Mouse (Mus musculus) induced T-regulatory cell, adult 2 months (primary cell): ENCODE results near the gene Tbxas1.
A peak's percentile ranks its signal among the peaks of the same experiment; 100 is the strongest.

ENCODE experiments used
- DNase-seq: peaks from one replicate; pipeline ENCODE4 v3.0.0-alpha.2; 2012; ENCODE audit warnings: low read depth

Tbxas1 gene

DNA sequence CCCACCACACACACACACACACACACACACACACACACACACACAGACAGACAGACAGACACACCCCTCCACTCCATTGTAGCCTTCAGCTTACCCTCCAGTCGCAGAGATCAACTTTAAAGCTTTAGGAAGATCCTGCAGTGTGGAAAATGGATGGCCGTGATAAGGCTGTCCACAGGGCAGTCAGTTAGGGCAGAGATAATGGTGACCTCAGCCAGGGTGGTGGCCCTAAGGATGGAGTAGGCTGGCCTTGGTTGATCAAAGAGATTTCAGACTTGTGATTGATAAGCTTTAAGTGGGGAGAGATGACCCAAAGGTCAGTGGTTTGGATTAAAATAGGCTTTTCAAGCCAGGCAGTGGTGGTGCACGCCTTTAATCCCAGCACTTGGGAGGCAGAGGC, 120.6 kb downstream of the Tbxas1 start:
- DNase-seq: no peak

DNA sequence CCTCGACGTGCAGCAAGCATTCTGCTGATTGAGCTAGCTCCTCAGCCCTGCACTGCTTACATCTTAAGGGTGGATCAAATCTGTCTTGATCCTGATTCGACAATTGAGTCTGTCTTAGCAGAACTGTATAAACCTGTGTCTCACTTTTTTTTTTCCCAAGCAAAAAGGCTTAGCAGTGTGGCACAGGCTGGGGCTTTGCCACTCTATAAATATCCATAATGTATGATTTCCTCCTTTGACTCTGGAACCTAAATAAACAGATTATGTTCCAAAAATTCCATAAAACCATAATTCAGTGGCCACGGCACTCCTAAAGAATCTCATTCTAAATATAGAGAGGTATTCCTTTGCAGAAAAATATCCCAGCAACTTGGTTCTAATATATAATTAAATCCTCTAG, 122.6 kb downstream of the Tbxas1 start:
- no peak for DNase-seq

- DNase-seq: no peak
Observed at GRCm38 (mm10) chr6:39003126-39003525, 127.9 kb downstream of the Tbxas1 start.

GRCm38 (mm10) chr6:39004003-39004473, 128.8 kb downstream of the Tbxas1 start:
- no peak for DNase-seq

- no peak for DNase-seq
Observed at GRCm38 (mm10) chr6:39005267-39005944, 130.2 kb downstream of the Tbxas1 start.

DNA sequence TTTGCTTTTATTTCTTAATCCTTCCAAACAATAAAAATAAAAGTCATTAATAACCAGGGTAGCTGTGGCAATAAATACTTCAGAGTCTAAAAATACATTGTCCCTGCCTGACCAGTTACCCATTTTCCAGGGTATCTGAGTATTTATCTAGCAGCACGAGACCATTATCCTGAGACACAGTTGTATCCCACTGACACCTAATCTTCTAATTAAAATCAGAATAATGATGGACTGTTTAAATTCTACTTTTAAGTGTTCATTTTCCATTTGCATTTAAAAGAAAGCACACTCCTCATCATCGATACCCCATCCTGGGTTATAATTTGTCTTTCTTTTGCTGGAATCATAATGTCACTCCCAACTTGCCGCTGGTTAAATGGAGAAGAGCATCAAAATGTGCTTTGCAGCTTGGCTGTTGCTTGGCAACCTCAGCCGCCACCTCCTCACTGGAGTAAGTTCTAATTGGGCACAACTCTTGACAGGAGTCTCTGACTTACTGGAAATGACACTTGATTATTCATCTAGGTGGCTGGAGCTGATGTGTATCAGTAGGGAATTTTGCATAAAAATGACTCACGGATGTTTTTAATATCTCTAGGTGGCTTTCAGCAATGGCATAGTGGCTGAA, 130.9 kb downstream of the Tbxas1 start:
- DNase-seq: no peak

DNA sequence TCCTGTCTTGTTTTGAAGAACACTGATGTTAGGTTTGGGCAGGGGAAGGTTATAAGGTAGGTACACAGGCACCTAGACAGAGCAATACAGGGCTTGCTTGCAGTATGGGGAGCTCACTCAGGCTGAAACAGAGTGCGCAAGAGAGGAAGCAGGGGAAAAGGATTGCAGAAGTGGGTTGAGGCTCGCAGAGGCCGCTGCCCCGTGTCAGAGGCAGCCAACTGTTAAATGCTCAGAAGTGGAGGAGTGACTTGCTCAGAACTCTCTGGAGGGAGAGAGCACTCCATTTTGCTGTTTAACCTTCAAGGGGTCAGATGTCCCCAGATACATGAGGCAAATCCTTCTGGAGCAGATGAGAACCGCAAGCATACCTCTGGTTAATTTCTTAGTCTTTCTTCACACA, 132.0 kb downstream of the Tbxas1 start:
- DNase-seq: no peak

- no peak for DNase-seq
Observed at GRCm38 (mm10) chr6:39008116-39008515, 132.9 kb downstream of the Tbxas1 start.

DNA sequence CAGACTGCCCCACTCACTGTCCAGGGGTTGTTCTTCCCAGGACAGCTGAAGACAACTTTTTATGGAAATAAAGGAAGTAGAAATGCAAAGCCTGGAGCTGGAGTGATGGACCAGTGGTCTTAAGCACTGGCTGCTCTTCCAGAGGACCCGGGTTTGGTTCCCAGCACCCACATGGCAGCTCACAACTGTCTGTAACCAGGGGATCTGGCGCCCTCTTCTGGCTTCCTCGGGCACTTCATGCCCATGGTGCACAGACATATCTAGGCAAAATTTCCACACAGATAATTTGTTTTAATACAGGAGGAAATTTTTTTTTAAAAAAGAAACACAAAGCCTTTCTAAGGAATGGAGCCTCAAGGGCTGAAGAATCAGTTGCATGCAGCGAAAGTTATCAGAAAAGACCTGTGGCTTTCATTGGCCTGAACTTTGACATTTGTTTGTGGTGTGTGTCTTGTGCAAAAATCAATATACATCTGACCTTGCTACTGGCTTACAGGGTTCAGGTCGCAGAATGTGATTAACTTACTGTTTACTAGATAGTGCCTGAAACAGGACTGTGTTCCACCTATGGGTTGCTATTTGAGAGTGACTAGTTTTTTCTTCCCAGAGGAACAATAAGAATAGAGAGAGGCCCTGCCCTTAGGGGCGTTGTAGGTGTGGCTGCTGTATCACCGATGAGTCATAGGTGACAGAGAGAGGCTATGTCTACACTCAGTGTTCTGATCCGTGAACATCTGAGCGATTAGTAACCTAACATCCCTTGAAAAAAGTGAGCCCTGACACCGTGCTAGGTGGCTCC, 138.0 kb downstream of the Tbxas1 start:
- no peak for DNase-seq

DNA sequence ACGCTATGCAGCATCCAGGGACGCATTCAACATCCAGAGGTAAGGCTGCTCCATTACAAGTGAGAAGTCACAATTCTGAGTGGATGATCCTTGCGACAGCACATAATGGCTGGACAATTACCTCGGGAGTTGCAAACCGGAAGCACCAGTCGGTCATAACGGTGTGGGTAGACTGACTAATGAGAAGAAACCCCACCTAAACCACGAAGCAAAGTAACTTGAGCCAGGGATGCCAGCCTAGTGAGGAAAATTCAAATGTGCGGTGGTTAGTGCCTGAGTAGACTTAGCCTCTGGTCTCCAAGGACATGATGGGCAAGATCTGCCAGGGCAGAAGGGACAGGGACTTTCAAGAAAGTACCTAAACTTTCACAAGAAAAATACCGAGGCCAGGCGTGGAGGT, 142.7 kb downstream of the Tbxas1 start:
- DNase-seq: no peak

GRCm38 (mm10) chr6:39018805-39019204, 143.6 kb downstream of the Tbxas1 start:
- peak; percentile 29 for DNase-seq

DNA sequence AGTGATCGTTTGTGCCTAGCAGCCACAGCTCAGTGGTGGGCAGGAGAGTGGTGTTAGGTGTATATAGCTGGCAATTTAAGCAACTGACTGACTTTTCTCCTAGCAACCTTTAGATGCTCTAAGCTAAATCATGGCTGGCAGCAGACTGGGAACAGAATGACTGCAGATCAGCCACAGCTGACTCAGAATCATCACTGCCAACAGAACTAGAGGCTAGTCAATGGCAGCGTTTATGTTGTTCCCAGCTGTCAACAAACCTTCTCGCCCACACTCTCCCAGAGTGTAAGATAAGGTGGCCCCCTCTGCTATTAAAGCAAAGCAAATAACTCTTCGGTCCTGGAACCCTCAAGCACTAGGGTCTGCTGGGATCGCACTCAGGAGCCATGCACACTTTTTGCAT, 144.0 kb downstream of the Tbxas1 start:
- DNase-seq: no peak

- DNase-seq: no peak
Observed at GRCm38 (mm10) chr6:39021909-39022308, 146.7 kb downstream of the Tbxas1 start.

GRCm38 (mm10) chr6:39022461-39023181, 147.4 kb downstream of the Tbxas1 start:
- no peak for DNase-seq

DNA sequence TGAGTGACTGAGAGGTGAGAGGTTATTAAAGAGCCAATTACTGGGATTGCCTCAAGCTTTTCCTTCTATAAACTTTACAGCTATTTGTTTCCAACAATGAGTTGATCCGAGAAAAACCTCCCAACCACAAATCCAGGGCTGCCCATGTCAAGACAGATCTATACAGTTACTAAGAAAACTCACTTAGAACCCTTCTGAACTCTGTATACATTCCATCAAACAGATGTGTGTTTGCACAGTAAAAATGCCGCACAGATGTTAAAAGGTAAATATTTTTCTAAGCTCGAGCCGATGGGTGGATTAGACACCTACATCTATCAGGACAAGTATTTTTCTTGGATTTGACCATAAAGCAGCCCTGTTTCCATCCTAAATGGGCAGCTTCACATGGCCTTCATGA, 149.4 kb downstream of the Tbxas1 start:
- DNase-seq: no peak

GRCm38 (mm10) chr6:39025038-39025437, 149.8 kb downstream of the Tbxas1 start:
- DNase-seq: no peak

DNA sequence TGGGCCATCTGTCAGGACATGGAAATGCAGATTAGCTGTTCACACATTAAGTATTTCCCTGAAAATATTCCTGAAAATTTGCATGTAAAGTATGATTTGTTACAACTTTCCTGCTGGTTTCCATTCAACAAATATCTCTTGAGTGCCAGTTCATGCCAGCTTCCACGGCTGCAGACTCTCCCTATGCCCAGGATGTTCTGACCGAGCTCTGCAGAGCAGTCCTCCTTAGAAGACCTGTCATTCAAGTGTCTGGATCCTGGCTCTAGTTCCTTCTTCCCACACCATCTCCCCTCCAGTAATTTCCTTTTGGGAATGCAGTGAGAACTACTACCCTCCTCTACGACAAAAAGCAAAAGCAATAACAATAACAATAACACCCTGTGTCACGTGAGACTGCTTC, 155.5 kb downstream of the Tbxas1 start:
- DNase-seq: no peak

- DNase-seq: no peak
Observed at GRCm38 (mm10) chr6:39033676-39034075, 158.5 kb downstream of the Tbxas1 start.

GRCm38 (mm10) chr6:39035039-39035438, 159.8 kb downstream of the Tbxas1 start:
- DNase-seq: no peak

- no peak for DNase-seq
Observed at GRCm38 (mm10) chr6:39036204-39036603, 161.0 kb downstream of the Tbxas1 start.

DNA sequence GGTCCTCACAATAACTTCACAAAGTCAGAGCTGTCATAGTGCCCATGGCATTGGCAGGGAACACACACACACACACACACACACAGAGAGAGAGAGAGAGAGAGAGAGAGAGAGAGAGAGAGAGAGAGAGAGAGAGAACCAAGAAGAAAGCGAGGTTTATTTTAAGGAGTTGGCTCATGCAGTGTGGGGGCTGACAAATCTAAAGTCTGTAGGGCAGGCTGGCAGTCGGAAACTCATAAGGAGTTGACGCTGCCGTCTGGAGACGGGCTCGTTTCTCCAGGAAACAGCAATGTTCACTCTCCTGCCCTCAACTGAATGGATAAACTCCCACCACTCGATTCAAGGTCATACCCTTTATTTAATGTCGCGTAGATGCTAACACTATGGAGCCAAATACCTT, 165.2 kb downstream of the Tbxas1 start:
- DNase-seq: no peak

- no peak for DNase-seq
Observed at GRCm38 (mm10) chr6:39049141-39049540, 173.9 kb downstream of the Tbxas1 start.
